Mouse (Mus musculus) hindbrain, embryonic 12.5 days (tissue): ENCODE results near the gene Espn. TPM values are rescaled to one million over a fixed set of nuclear protein-coding genes. Genes with fewer than 3 reads are reported as not detected.

ENCODE experiments used
- ATAC-seq: fragments of 200-750 bp; cut with Nextera tagmentation; 2 replicates; pipeline ENCODE4 v1.8.0; 2017; ENCODE audit warnings: moderate TSS enrichment; ENCODE audit not compliant: low FRiP score
- H3K27ac ChIP-seq: fragments of 300-500 bp; sonication (generic); 2 replicates; pipeline ENCODE4 v1.5.1; 2016; ENCODE audit warnings: mild to moderate bottlenecking
- H3K27me3 ChIP-seq: fragments of 300-500 bp; sonication (generic); 2 replicates; pipeline ENCODE4 v1.6.1; 2016; ENCODE audit warnings: mild to moderate bottlenecking
- H3K36me3 ChIP-seq: fragments of 300-500 bp; sonication (generic); 2 replicates; pipeline ENCODE4 v1.6.1; 2016; ENCODE audit warnings: mild to moderate bottlenecking
- H3K4me1 ChIP-seq: fragments of 300-500 bp; sonication (generic); 2 replicates; pipeline ENCODE4 v1.6.1; 2016
- H3K4me2 ChIP-seq: fragments of 300-500 bp; sonication (generic); replicated peaks from 2 replicates; pipeline ENCODE4 v1.6.1; 2016; ENCODE audit warnings: mild to moderate bottlenecking
- H3K4me3 ChIP-seq: fragments of 300-500 bp; sonication (generic); 2 replicates; pipeline ENCODE4 v1.5.1; 2016; ENCODE audit warnings: mild to moderate bottlenecking
- H3K9ac ChIP-seq: fragments of 300-500 bp; sonication (generic); 2 replicates; pipeline ENCODE4 v1.6.1; 2016; ENCODE audit warnings: mild to moderate bottlenecking, moderate library complexity
- H3K9me3 ChIP-seq: fragments of 300-500 bp; sonication (generic); replicated peaks from 2 replicates; pipeline ENCODE4 v1.6.1; 2016; ENCODE audit warnings: mild to moderate bottlenecking
- WGBS: fragments of 180-500 bp; shearing (Covaris S2); methylation state at CpG from one replicate; pipeline ENCODE4 v1.1.7; 2016; 5-methylcytosine and 5-hydroxymethylcytosine counted together
- polyA plus RNA-seq: library from polyadenylated mRNA; unstranded; fragments of >200 nt; fragmentation: Nextera tagmentation; extraction: Ambion mirVana; gene quantifications from 2 replicates; pipeline ENCODE4 v1.2.1, GENCODE M21; 2016

Espn gene
- polyA plus RNA-seq, 1 experiment from 2014 or later, result 2.3 TPM

DNA sequence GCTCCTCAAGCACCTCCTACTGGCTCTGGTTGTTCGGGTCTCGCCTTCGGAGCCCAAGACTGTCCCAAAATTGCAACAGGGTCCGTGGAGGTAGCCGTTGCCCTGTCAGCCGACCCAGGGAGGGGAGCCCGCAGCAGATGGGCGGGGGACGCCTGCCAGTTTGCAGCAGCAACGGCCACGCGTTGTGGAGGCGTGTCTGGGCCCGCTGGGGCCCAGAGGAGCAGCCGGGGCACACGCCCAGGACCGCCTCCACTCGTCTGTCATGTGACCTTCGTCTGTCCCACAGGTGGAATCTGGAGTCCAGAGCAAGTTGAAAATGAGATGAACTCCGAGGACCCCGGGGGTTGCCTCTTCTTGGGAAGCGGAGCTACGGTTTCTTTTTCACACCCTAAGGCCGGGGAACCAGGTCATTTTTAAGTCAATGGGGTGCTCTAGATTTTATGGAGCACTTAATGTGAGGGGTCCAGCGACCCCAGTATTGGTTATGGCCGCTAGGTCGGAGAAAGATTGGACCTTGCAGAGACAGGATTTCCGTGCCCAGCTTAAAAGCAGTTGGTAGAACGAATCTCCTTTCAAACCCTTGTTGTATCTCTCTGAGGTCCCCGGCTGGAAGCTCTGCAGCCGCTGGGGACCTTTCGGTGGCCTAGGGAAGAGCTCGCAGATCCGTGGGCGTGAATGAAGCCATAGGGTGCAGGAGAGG is 6.6 kb upstream of the Espn start, which contains the start of gene Hes2:
Gene Hes2, plus strand, starts transcription at position 283 of the 700 bp plus-strand sequence.
- H3K27ac ChIP-seq, result no peak within 1 kb of the TSS
- peak within 1 kb of the TSS; percentile 21; the same call in 1 of the 2 replicates for H3K4me2 ChIP-seq
- 4% methylated on average over 35 of the region's 35 CpGs for WGBS
- peaks cover 87% of the 10 kb centered on the region for H3K27me3 ChIP-seq
- peak within 1 kb of the TSS; percentile 38; the same call in 1 of the 2 replicates for H3K9ac ChIP-seq
- no peaks in the 10 kb centered on the region for H3K36me3 ChIP-seq
- H3K4me1 ChIP-seq, result peaks cover 19% of the 10 kb centered on the region
- ATAC-seq, result no peak
- H3K4me3 ChIP-seq, result peak within 1 kb of the TSS; percentile 16
- H3K9me3 ChIP-seq, result no peaks in the 10 kb centered on the region

GRCm38 (mm10) chr4:152157779-152158584 is 5.8 kb upstream of the Espn start:
- no peaks in the 10 kb centered on the region for H3K36me3 ChIP-seq
- 19% methylated on average over 21 of the region's 21 CpGs for WGBS
- H3K9ac ChIP-seq, result no peak overlapping the region
- H3K4me2 ChIP-seq, result peak overlapping the region; percentile 21; the same call in 1 of the 2 replicates
- peaks cover 21% of the 10 kb centered on the region for H3K4me1 ChIP-seq
- no peak overlapping the region for H3K27ac ChIP-seq
- peak overlapping the region; percentile 16; the same call in 1 of the 2 replicates for H3K4me3 ChIP-seq
- no peak for ATAC-seq
- H3K27me3 ChIP-seq, result peaks cover 92% of the 10 kb centered on the region
- H3K9me3 ChIP-seq, result no peaks in the 10 kb centered on the region

GRCm38 (mm10) chr4:152155019-152155418 is 2.8 kb upstream of the Espn start:
- H3K36me3 ChIP-seq, result no peaks in the 10 kb centered on the region
- H3K4me2 ChIP-seq, result no peak overlapping the region
- H3K27ac ChIP-seq, result no peak overlapping the region
- H3K9me3 ChIP-seq, result no peaks in the 10 kb centered on the region
- peaks cover 27% of the 10 kb centered on the region for H3K4me1 ChIP-seq
- H3K4me3 ChIP-seq, result no peak overlapping the region
- no peak for ATAC-seq
- WGBS, result 74% methylated on average over 4 of the region's 4 CpGs
- H3K9ac ChIP-seq, result no peak overlapping the region
- peaks cover 91% of the 10 kb centered on the region for H3K27me3 ChIP-seq

- peak overlapping the region; percentile 22; the same call in 1 of the 2 replicates for H3K4me3 ChIP-seq
- no peak for ATAC-seq
- 1% methylated on average over 23 of the region's 23 CpGs for WGBS
Observed at GRCm38 (mm10) chr4:152153771-152154177, 1.6 kb upstream of the Espn start.

DNA sequence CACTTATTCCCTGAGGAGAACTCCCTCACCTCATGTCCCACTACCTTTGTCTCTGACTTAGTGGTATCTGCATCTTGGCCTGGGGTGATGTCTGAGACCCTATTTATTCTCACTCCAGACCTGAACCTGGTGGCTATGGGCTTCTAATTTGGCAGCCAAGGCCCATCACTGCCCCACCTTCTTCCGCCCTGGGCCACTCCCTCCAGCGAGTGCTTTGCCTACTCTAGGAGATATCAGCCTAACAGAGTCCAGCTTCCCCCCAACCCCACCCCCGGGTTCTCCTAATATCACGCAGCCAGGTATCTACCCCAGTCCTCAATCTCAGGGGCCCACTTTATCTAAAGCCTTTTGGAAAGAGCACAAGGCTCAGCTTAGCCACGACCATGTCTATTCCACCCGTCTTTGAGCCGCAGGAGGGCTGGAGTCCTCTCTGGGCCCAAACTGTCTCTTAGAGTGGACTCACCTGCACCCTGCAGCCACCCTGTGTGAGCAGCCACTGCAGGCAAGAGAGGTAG is 663 bp downstream of the Espn start:
- peak; percentile 13; the same call in 1 of the 2 replicates for ATAC-seq
- Histone ChIP-seq H3K4me2 (peak overlapping the region; percentile 55), H3K27ac (no peak overlapping the region), H3K4me3 (peak overlapping the region; percentile 34), H3K27me3 (peaks cover 88% of the 10 kb centered on the region), H3K9ac (no peak overlapping the region), H3K9me3 (no peaks in the 10 kb centered on the region), H3K36me3 (no peaks in the 10 kb centered on the region), H3K4me1 (peaks cover 11% of the 10 kb centered on the region)
- WGBS, result 17% methylated on average over 7 of the region's 7 CpGs

More at GRCm38 (mm10) chr4:152153771-152154177, 1.6 kb upstream of the Espn start:
- no peaks in the 10 kb centered on the region for H3K36me3 ChIP-seq
- H3K9me3 ChIP-seq, result no peaks in the 10 kb centered on the region
- H3K4me2 ChIP-seq, result peak overlapping the region; percentile 39
- no peak overlapping the region for H3K27ac ChIP-seq
- peaks cover 17% of the 10 kb centered on the region for H3K4me1 ChIP-seq
- H3K27me3 ChIP-seq, result peaks cover 91% of the 10 kb centered on the region
- H3K9ac ChIP-seq, result no peak overlapping the region

GRCm38 (mm10) chr4:152150546-152150945 is 1.6 kb downstream of the Espn start:
- Histone ChIP-seq H3K4me3 (no peak overlapping the region), H3K9me3 (no peaks in the 10 kb centered on the region), H3K9ac (no peak overlapping the region), H3K27ac (no peak overlapping the region), H3K4me1 (peaks cover 11% of the 10 kb centered on the region), H3K36me3 (no peaks in the 10 kb centered on the region), H3K27me3 (peaks cover 83% of the 10 kb centered on the region), H3K4me2 (no peak overlapping the region)
- 73% methylated on average over 4 of the region's 4 CpGs for WGBS
- no peak for ATAC-seq

DNA sequence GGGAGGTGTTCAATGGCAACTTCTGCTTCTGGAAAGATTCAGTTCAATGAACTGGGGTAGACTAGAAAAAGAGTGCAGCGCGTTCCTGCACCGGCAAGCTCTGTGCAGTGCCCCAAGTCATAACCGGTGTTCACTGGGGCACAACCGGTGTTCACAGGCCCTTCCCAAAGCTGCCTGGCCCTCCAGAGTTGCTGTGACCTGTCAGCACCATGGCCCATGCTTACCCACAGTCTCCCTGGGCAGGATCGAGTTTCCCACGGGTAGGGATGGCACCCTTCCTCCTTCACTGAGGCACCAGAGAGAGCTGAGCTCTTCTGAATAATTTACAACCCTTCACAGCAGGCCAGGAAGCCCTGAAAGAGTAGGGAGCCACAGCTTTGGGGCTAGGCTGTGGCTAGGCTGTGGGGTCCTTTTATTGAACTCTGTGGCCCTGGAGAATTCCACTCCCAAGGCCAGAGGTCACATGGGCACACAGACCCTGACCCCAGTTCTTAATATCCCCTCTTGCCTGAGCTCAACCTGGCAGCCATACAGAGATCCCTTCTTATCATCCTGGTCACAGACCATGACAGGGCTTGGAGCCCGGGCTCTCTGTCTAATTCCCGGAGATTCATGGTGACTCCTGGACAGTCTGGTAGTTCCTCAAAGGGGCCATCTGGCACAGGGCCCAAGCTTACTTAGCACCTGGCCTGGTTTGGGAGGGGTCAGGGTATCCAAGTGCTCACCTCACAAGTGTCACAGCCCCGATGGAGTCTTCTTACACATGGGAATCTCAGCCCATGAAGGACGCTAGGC is 5.9 kb downstream of the Espn start:
- WGBS, result 62% methylated on average over 11 of the region's 11 CpGs
- no peak for ATAC-seq
- Histone ChIP-seq H3K4me2 (no peak overlapping the region), H3K36me3 (no peaks in the 10 kb centered on the region), H3K9me3 (no peaks in the 10 kb centered on the region), H3K9ac (no peak overlapping the region), H3K4me3 (no peak overlapping the region), H3K27ac (no peak overlapping the region), H3K4me1 (no peaks in the 10 kb centered on the region), H3K27me3 (peaks cover 57% of the 10 kb centered on the region)

- ATAC-seq, result no peak
- no peaks in the 10 kb centered on the region for H3K36me3 ChIP-seq
- no peak overlapping the region for H3K4me3 ChIP-seq
- no peak overlapping the region for H3K27ac ChIP-seq
- H3K4me2 ChIP-seq, result no peak overlapping the region
- no peaks in the 10 kb centered on the region for H3K9me3 ChIP-seq
- H3K9ac ChIP-seq, result no peak overlapping the region
- 85% methylated on average over 8 of the region's 10 CpGs for WGBS
- H3K4me1 ChIP-seq, result no peaks in the 10 kb centered on the region
- H3K27me3 ChIP-seq, result peaks cover 58% of the 10 kb centered on the region
Observed at GRCm38 (mm10) chr4:152145473-152145872, 6.7 kb downstream of the Espn start.

GRCm38 (mm10) chr4:152143632-152144031 is 8.5 kb downstream of the Espn start:
- no peak overlapping the region for H3K4me2 ChIP-seq
- H3K9me3 ChIP-seq, result no peaks in the 10 kb centered on the region
- H3K27ac ChIP-seq, result no peak overlapping the region
- H3K9ac ChIP-seq, result no peak overlapping the region
- H3K4me1 ChIP-seq, result peaks cover 4% of the 10 kb centered on the region
- peaks cover 53% of the 10 kb centered on the region for H3K27me3 ChIP-seq
- 26% methylated on average over 1 of the region's 1 CpGs for WGBS
- no peak overlapping the region for H3K4me3 ChIP-seq
- no peaks in the 10 kb centered on the region for H3K36me3 ChIP-seq
- ATAC-seq, result no peak

GRCm38 (mm10) chr4:152141521-152142135 is 10.5 kb downstream of the Espn start:
- no peaks in the 10 kb centered on the region for H3K9me3 ChIP-seq
- H3K27me3 ChIP-seq, result peaks cover 53% of the 10 kb centered on the region
- peaks cover 9% of the 10 kb centered on the region for H3K4me1 ChIP-seq
- no peak overlapping the region for H3K4me3 ChIP-seq
- 69% methylated on average over 8 of the region's 8 CpGs for WGBS
- no peaks in the 10 kb centered on the region for H3K36me3 ChIP-seq
- H3K27ac ChIP-seq, result no peak overlapping the region
- no peak overlapping the region for H3K4me2 ChIP-seq
- ATAC-seq, result no peak
- no peak overlapping the region for H3K9ac ChIP-seq

DNA sequence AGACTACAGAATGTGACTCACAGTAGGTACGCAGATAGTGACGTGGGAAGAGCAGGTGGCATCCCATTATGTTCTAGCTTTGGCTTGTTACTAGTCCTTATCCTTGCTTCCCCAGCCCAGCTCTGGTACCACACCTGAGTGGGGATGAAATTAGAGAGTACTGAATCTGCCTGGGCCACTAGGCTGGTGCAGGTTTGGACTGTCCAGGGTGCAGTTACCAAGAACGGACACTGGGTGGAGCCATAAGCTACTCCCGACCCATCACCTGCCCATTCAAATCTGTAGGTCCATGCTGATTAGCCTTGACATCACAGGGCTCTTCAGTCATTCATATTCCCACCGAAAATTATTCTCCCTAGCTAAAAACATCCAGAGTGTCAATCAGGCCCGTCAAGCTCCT is 11.7 kb downstream of the Espn start:
- no peak overlapping the region for H3K27ac ChIP-seq
- no peaks in the 10 kb centered on the region for H3K36me3 ChIP-seq
- H3K9ac ChIP-seq, result no peak overlapping the region
- no peak overlapping the region for H3K4me3 ChIP-seq
- 31% methylated on average over 6 of the region's 6 CpGs for WGBS
- H3K4me2 ChIP-seq, result no peak overlapping the region
- peaks cover 62% of the 10 kb centered on the region for H3K27me3 ChIP-seq
- H3K9me3 ChIP-seq, result no peaks in the 10 kb centered on the region
- ATAC-seq, result no peak
- peaks cover 11% of the 10 kb centered on the region for H3K4me1 ChIP-seq
